Mouse (Mus musculus) heart, embryonic 10.5 days (tissue): Measurements from ENCODE around the gene Rpl32. TPM values are rescaled to one million over a fixed set of nuclear protein-coding genes. Genes with fewer than 3 reads are reported as not detected.
A peak's percentile ranks its signal among the peaks of the same experiment; 100 is the strongest.

Experiments used
- DNase-seq: peaks from one replicate; pipeline ENCODE4 v3.0.0-alpha.2; 2017; ENCODE audit warnings: low spot score
- H3K27ac ChIP-seq: fragments of 300-500 bp; sonication (generic); 2 replicates; pipeline ENCODE4 v1.5.1; 2016; ENCODE audit warnings: mild to moderate bottlenecking
- H3K27me3 ChIP-seq: fragments of 300-500 bp; sonication (generic); 2 replicates; pipeline ENCODE4 v1.6.1; 2016; ENCODE audit warnings: mild to moderate bottlenecking; ENCODE audit not compliant: poor library complexity, insufficient read depth, severe bottlenecking
- H3K36me3 ChIP-seq: fragments of 300-500 bp; sonication (generic); 2 replicates; pipeline ENCODE4 v1.6.1; 2016; ENCODE audit warnings: mild to moderate bottlenecking, moderate library complexity
- H3K4me1 ChIP-seq: fragments of 300-500 bp; sonication (generic); 2 replicates; pipeline ENCODE4 v1.6.1; 2016; ENCODE audit warnings: mild to moderate bottlenecking
- H3K4me3 ChIP-seq: fragments of 300-500 bp; sonication (generic); 2 replicates; pipeline ENCODE4 v1.5.1; 2016; ENCODE audit warnings: mild to moderate bottlenecking, moderate library complexity
- H3K9me3 ChIP-seq: fragments of 300-500 bp; sonication (generic); 2 replicates; pipeline ENCODE4 v1.6.1; 2016; ENCODE audit warnings: mild to moderate bottlenecking, moderate library complexity
- WGBS: fragments of 180-500 bp; shearing (Covaris S2); methylation state at CpG from one replicate; pipeline ENCODE4 v1.1.7; 2016; 5-methylcytosine and 5-hydroxymethylcytosine counted together
- polyA plus RNA-seq: library from polyadenylated mRNA; unstranded; fragments of >200 nt; fragmentation: Nextera tagmentation; extraction: Ambion mirVana; gene quantifications from 2 replicates; pipeline ENCODE4 v1.2.1, GENCODE M21; 2016

The Rpl32 gene
- polyA plus RNA-seq, 1 experiment from 2014 or later: 1,266 TPM

GRCm38 (mm10) chr6:115772201-115772600 is 36.3 kb downstream of the Rpl32 start:
- no peaks in the 10 kb centered on the region for H3K36me3 ChIP-seq
- no peaks in the 10 kb centered on the region for H3K9me3 ChIP-seq
- H3K4me3 ChIP-seq: no peak overlapping the region
- H3K27me3 ChIP-seq: no peaks in the 10 kb centered on the region
- peaks cover 32% of the 10 kb centered on the region for H3K4me1 ChIP-seq
- no peak overlapping the region for H3K27ac ChIP-seq
- 75% methylated on average over 6 of the region's 6 CpGs for WGBS
- no peak for DNase-seq

DNA sequence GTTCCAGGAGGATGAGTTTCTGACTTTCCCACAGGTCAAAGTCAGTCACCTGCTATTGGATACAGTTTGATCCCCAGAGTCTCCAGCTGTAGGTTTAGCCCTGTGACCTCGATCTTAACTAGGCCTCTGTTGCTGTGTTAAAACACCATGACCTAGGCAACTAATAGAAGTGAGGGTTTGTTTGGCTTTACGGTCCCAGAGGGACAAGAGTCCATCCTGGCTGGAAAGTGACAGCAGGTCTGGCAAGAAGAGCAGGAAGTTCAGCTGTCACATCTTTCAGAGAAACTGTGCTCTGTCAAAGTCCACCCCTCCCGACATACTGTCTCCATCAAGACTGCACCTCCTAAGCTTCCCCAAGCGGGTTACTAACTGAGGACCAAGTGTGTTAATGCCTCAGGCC is 37.7 kb downstream of the Rpl32 start:
- Histone ChIP-seq H3K27me3 (no peaks in the 10 kb centered on the region), H3K9me3 (no peaks in the 10 kb centered on the region), H3K4me3 (no peak overlapping the region), H3K36me3 (no peaks in the 10 kb centered on the region), H3K27ac (no peak overlapping the region), H3K4me1 (peaks cover 19% of the 10 kb centered on the region)
- no peak for DNase-seq
- WGBS: 53% methylated on average over 4 of the region's 4 CpGs

DNA sequence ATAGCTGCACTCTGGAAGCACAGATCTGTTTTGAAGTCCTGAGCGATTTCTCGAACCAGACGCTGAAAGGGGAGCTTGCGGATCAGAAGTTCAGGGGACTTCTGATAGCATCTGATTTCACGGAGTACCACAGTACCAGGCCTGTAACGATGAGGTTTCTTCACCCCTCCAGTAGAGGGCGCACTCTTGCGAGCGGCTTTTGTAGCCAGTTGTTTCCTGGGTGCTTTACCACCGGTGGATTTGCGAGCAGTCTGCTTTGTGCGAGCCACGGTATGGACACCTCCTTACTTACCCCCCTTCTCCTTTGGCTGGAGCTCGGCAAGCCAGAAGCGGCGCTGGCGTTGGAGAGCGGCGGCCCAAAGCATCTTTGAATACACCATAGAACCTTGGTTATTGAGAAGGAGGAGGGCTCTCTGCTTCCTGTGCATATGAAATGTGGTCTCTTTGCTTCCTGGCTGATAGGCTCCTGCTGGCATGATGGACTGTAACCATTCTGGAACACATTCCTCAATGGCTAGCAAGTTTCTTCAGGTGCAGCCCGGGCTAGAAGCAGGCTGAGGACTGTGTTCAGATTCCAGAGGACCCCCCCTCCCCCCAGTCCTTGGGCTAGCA is 38.4 kb downstream of the Rpl32 start:
- Histone ChIP-seq H3K4me1 (peaks cover 12% of the 10 kb centered on the region; the same call in 1 of the 2 replicates), H3K9me3 (no peaks in the 10 kb centered on the region), H3K4me3 (no peak overlapping the region), H3K36me3 (no peaks in the 10 kb centered on the region), H3K27me3 (no peaks in the 10 kb centered on the region), H3K27ac (no peak overlapping the region)
- DNase-seq: no peak
- WGBS: 82% methylated on average over 17 of the region's 20 CpGs

DNA sequence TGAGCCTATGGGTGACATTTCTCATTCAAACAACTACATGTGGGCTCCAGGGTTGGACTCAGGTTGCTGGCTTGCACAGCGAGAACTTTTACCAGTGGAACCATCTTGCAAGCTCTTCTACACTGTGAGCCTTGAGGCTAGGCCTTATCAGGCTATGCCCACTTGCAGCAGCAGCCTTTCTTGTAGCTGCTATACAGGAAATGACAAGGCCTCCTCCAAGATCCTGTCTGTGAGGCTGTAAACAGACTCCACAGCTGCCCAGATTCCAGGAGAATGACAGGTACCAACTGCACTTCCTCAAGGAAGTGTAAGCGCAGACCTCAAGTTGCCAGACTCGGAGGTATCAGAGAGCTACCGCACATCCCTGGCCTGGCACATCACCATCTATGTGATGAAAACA is 40.3 kb downstream of the Rpl32 start:
- no peak for DNase-seq
- no peaks in the 10 kb centered on the region for H3K27me3 ChIP-seq
- H3K27ac ChIP-seq: no peak overlapping the region; the same call in 1 of the 2 replicates
- no peaks in the 10 kb centered on the region for H3K36me3 ChIP-seq
- H3K4me3 ChIP-seq: no peak overlapping the region
- no peaks in the 10 kb centered on the region for H3K9me3 ChIP-seq
- 48% methylated on average over 4 of the region's 4 CpGs for WGBS
- peaks cover 25% of the 10 kb centered on the region for H3K4me1 ChIP-seq

DNA sequence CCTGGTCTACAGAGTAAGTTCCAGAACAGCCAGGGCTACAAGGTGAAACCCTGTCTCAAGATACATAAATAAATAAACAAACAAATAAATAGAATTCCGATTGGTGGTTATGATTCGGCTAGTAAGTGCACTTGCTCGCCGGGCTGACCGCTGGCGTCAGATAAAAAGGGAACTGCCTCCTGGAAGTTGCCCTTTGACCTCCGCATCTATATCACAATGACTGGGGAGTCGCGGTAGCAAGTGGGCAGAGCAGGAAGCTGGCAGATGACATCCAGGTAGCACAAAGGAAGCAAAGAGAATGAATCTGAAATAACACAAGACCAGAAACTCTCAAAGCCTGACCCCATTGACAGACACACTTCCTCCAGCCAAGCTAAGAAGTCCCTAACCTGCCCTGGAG is 41.2 kb downstream of the Rpl32 start:
- Histone ChIP-seq H3K4me1 (peaks cover 31% of the 10 kb centered on the region), H3K4me3 (no peak overlapping the region), H3K36me3 (no peaks in the 10 kb centered on the region), H3K27ac (no peak overlapping the region; the same call in 1 of the 2 replicates), H3K9me3 (no peaks in the 10 kb centered on the region), H3K27me3 (no peaks in the 10 kb centered on the region)
- WGBS: 54% methylated on average over 9 of the region's 9 CpGs
- DNase-seq: no peak

DNA sequence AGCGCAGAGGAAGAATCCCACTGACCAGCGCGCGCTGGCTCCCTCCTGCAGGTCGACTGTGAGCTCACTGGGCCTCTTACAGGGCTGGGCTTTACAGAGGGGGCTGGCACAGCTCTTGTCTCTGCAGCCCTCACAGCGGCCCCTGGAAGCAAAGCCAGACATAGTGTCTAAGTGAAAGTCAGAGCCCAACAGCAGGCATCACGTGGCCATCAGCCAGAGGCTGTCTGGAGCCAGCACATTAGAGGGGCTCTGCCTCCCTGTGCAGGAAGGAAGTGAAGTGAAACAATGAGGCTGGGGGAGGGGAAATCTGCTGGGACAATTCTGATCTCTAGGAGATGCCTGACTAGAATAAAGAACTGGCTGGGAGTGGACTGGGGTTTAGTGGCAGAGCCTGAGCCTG is 44.4 kb downstream of the Rpl32 start:
- H3K27ac ChIP-seq: peak overlapping the region; percentile 87
- H3K36me3 ChIP-seq: no peaks in the 10 kb centered on the region
- DNase-seq: peak; percentile 96
- no peaks in the 10 kb centered on the region for H3K9me3 ChIP-seq
- WGBS: 2% methylated on average over 7 of the region's 7 CpGs
- H3K27me3 ChIP-seq: no peaks in the 10 kb centered on the region
- H3K4me3 ChIP-seq: 0 out of 2 replicates have a peak overlapping the region, but pooled peaks have one; percentile 19
- peaks cover 59% of the 10 kb centered on the region for H3K4me1 ChIP-seq

- Histone ChIP-seq H3K27me3 (no peaks in the 10 kb centered on the region), H3K4me3 (peak within 1 kb of the TSS; percentile 35), H3K36me3 (no peaks in the 10 kb centered on the region), H3K4me1 (peaks cover 55% of the 10 kb centered on the region), H3K9me3 (no peaks in the 10 kb centered on the region), H3K27ac (peak within 1 kb of the TSS; percentile 87)
- 2% methylated on average over 9 of the region's 9 CpGs for WGBS
- no peak for DNase-seq
Measured at GRCm38 (mm10) chr6:115761995-115762756, 46.4 kb downstream of the Rpl32 start, which contains the start of gene Tmem40. TSS of gene Tmem40 (minus strand) at chr6:115762410.

DNA sequence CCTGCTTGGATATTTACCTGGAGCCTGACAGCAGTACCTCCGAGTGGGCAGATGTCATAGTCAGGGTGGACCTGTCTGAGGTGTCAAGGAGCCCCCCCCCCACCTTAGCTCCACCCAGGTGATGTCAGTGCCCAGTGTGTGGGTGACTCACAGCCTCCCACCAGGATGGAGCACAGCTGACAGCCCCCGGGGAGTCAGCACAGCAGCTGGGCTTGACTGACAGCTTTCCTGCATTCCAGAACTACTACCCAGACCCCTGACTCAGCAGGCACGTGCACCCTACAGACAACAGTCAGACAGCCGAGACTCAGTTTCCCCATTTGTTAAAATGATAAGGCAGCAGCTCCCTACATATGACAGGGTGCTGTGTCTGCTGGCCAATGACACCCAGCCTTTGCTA is 47.6 kb downstream of the Rpl32 start:
- peaks cover 56% of the 10 kb centered on the region for H3K4me1 ChIP-seq
- no peaks in the 10 kb centered on the region for H3K9me3 ChIP-seq
- 36% methylated on average over 4 of the region's 4 CpGs for WGBS
- no peak for DNase-seq
- H3K4me3 ChIP-seq: no peak overlapping the region
- H3K27me3 ChIP-seq: no peaks in the 10 kb centered on the region
- H3K36me3 ChIP-seq: no peaks in the 10 kb centered on the region
- peak overlapping the region; percentile 80; the same call in 1 of the 2 replicates for H3K27ac ChIP-seq

DNA sequence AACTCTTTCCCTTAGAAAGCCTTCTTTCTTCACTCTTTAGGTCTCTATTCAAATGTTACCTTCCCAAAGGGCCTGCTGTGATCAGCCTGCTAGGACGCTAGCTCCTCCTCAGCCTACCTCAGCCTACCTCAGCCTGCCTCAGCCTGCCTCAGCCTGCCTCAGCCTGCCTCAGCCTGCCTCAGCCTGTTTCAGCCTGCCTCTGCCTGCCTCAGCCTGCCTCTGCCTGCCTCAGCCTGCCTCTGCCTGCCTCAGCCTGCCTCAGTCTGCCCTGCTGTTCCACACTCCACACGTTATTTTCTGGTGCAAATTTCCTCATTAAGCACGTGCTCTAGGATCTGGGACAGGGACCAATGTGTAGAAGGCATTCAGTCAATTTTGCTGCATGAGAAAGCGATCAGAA is 48.4 kb downstream of the Rpl32 start:
- WGBS: 85% methylated on average over 4 of the region's 4 CpGs
- no peak overlapping the region for H3K4me3 ChIP-seq
- H3K9me3 ChIP-seq: no peaks in the 10 kb centered on the region
- no peaks in the 10 kb centered on the region for H3K36me3 ChIP-seq
- H3K27me3 ChIP-seq: no peaks in the 10 kb centered on the region
- no peak overlapping the region; the same call in 1 of the 2 replicates for H3K27ac ChIP-seq
- peaks cover 63% of the 10 kb centered on the region for H3K4me1 ChIP-seq
- no peak for DNase-seq

- no peaks in the 10 kb centered on the region for H3K9me3 ChIP-seq
- H3K4me3 ChIP-seq: no peak overlapping the region
- peak overlapping the region; percentile 18; the same call in 1 of the 2 replicates for H3K27ac ChIP-seq
- DNase-seq: no peak
- no peaks in the 10 kb centered on the region for H3K27me3 ChIP-seq
- 45% methylated on average over 5 of the region's 5 CpGs for WGBS
- H3K36me3 ChIP-seq: no peaks in the 10 kb centered on the region
- H3K4me1 ChIP-seq: peaks cover 58% of the 10 kb centered on the region
Measured at GRCm38 (mm10) chr6:115759461-115759860, 49.1 kb downstream of the Rpl32 start.

DNA sequence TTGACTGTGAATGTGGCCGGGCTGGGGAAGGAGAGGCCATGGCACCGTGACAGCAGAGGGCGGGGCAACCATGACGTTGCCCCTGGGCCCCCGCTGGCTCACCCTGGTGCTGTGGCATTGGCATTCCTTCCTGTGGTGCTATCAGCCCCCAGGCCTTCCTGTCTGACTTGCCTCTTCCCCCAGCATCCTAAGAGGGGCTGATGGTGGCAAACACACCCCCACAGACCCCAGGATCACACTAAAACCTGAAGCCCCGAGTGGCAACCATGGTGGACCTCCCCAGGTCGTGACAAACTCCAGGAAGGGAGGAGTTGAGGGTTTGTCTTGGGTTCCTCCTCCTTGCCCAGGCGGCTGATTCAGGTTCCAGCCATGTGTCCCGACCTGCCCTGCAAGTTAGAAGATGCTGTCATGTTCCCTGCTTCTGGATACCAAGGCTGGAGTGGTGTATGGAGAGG is 49.5 kb downstream of the Rpl32 start:
- no peak for DNase-seq
- H3K4me1 ChIP-seq: peaks cover 55% of the 10 kb centered on the region
- H3K4me3 ChIP-seq: no peak overlapping the region
- WGBS: 50% methylated on average over 9 of the region's 9 CpGs
- no peaks in the 10 kb centered on the region for H3K9me3 ChIP-seq
- no peaks in the 10 kb centered on the region for H3K36me3 ChIP-seq
- no peaks in the 10 kb centered on the region for H3K27me3 ChIP-seq
- H3K27ac ChIP-seq: peak overlapping the region; percentile 18; the same call in 1 of the 2 replicates

- no peak overlapping the region for H3K4me3 ChIP-seq
- H3K27me3 ChIP-seq: no peaks in the 10 kb centered on the region
- no peaks in the 10 kb centered on the region for H3K36me3 ChIP-seq
- no peak for DNase-seq
- H3K9me3 ChIP-seq: no peaks in the 10 kb centered on the region
- H3K27ac ChIP-seq: no peak overlapping the region; the same call in 1 of the 2 replicates
- peaks cover 24% of the 10 kb centered on the region for H3K4me1 ChIP-seq
- 46% methylated on average over 7 of the region's 7 CpGs for WGBS
Measured at GRCm38 (mm10) chr6:115755536-115755935, 53.0 kb downstream of the Rpl32 start.
